Mouse (Mus musculus) spleen, postnatal 36 days (tissue): ENCODE measurements at regions not wholly inside any gene's neighbourhood (a gene's known extent, or its start where the extent isn't known, plus 50 kb on each side); places are given as distances from the start of the nearest gene placed in this dataset.

Experiments used
- DNase-seq, 2 experiments: peaks; one replicate each; pipeline ENCODE4 v3.0.0; 2022; ENCODE audit warnings: low spot score in 2 of 2, mixed read lengths in 1 of 2

- DNase-seq, result no peak
These were observed 173.4 kb upstream of the Dph6 start for GRCm38 (mm10) chr2:114828192-114828591.

- no peak for DNase-seq
These were observed 180.9 kb upstream of the Dph6 start for GRCm38 (mm10) chr2:114835694-114836093.

- DNase-seq, result no peak
These were observed 189.1 kb upstream of the Dph6 start for GRCm38 (mm10) chr2:114843696-114844388.

GRCm38 (mm10) chr2:114844389-114844771 lies 189.6 kb upstream of the Dph6 start:
- DNase-seq, result no peak

GRCm38 (mm10) chr2:114848439-114848838 lies 193.7 kb upstream of the Dph6 start:
- no peak for DNase-seq

- DNase-seq, result no peak
These were observed 194.2 kb upstream of the Dph6 start for GRCm38 (mm10) chr2:114848914-114849313.

- peak in 1 of 2 experiments; percentile 1 for DNase-seq
These were observed 199.2 kb upstream of the Dph6 start for GRCm38 (mm10) chr2:114853715-114854530.

GRCm38 (mm10) chr2:114872272-114872671 lies 217.5 kb upstream of the Dph6 start:
- DNase-seq, result no peak

- no peak for DNase-seq
These were observed 218.3 kb upstream of the Dph6 start for GRCm38 (mm10) chr2:114873090-114873489.

- no peak for DNase-seq
These were observed 224.3 kb upstream of the Dph6 start for GRCm38 (mm10) chr2:114879084-114879483.

- no peak for DNase-seq
These were observed 225.0 kb upstream of the Dph6 start for GRCm38 (mm10) chr2:114879784-114880183.

- DNase-seq, result no peak
These were observed 231.0 kb upstream of the Dph6 start for GRCm38 (mm10) chr2:114885734-114886260.

GRCm38 (mm10) chr2:114898812-114899211 lies 244.0 kb upstream of the Dph6 start:
- no peak for DNase-seq

- no peak for DNase-seq
These were observed 257.2 kb upstream of the Dph6 start for GRCm38 (mm10) chr2:114911845-114912500.

- DNase-seq, result no peak
These were observed 260.4 kb upstream of the Dph6 start for GRCm38 (mm10) chr2:114915025-114915690.

- DNase-seq, result no peak
These were observed 263.9 kb upstream of the Dph6 start for GRCm38 (mm10) chr2:114918420-114919332.

- no peak for DNase-seq
These were observed 269.1 kb upstream of the Dph6 start for GRCm38 (mm10) chr2:114923911-114924310.

- no peak for DNase-seq
These were observed 280.7 kb upstream of the Dph6 start for GRCm38 (mm10) chr2:114935436-114935835.

GRCm38 (mm10) chr2:114938416-114939147 lies 283.8 kb upstream of the Dph6 start:
- DNase-seq, result no peak

- DNase-seq, result no peak
These were observed 311.3 kb upstream of the Dph6 start for GRCm38 (mm10) chr2:114966111-114966510.
